Mouse (Mus musculus) heart, adult 2 months (tissue): ENCODE measurements around the gene Stim1.

Experiments used
- CTCF ChIP-seq: fragments of 200-600 bp; IDR thresholded peaks from 2 replicates; pipeline ENCODE4 v1.8.1; 2022; ENCODE audit warnings: antibody characterized with exemption, mild to moderate bottlenecking, moderate library complexity
- POLR2A ChIP-seq: fragments of 200-500 bp; IDR thresholded peaks from 2 replicates; pipeline ENCODE4 v1.6.1; 2011; ENCODE audit warnings: mild to moderate bottlenecking, low read depth, low read length, control low read depth; ENCODE audit not compliant: insufficient read depth

GRCm38 (mm10) chr7:102444301-102444700 is 176.7 kb downstream of the Stim1 start:
- no peak for TF ChIP-seq CTCF
- no peak for TF ChIP-seq POLR2A
